Mouse (Mus musculus) midbrain, embryonic 14.5 days (tissue): ENCODE data around the gene Pde4d. TPM values are rescaled to one million over a fixed set of nuclear protein-coding genes. Genes with fewer than 3 reads are reported as not detected.

Experiments used
- ATAC-seq: fragments of 200-750 bp; cut with Nextera tagmentation; 2 replicates; pipeline ENCODE4 v1.8.0; 2017; ENCODE audit warnings: moderate number of reproducible peaks, moderate library complexity; ENCODE audit not compliant: low FRiP score, low TSS enrichment
- DNase-seq: peaks from one replicate; pipeline ENCODE4 v3.0.0-alpha.2; 2015
- H3K27ac ChIP-seq: fragments of 300-500 bp; sonication (generic); replicated peaks from 2 replicates; pipeline ENCODE4 v1.5.1; 2014; ENCODE audit warnings: mild to moderate bottlenecking, low read depth, low read length, moderate library complexity
- H3K27me3 ChIP-seq: fragments of 300-500 bp; sonication (generic); 2 replicates; pipeline ENCODE4 v1.6.1; 2014; ENCODE audit warnings: low read length, control low read depth, mixed read lengths; ENCODE audit not compliant: control insufficient read depth, insufficient read depth
- H3K36me3 ChIP-seq: fragments of 300-500 bp; sonication (generic); 2 replicates; pipeline ENCODE4 v1.6.1; 2014; ENCODE audit warnings: low read length, control low read depth; ENCODE audit not compliant: control insufficient read depth, insufficient read depth
- H3K4me1 ChIP-seq: fragments of 300-500 bp; sonication (generic); 2 replicates; pipeline ENCODE4 v1.6.1; 2014; ENCODE audit warnings: mild to moderate bottlenecking, antibody characterized with exemption, low read length, control low read depth; ENCODE audit not compliant: control insufficient read depth, insufficient read depth
- H3K4me2 ChIP-seq: fragments of 300-500 bp; sonication (generic); 2 replicates; pipeline ENCODE4 v1.6.1; 2014; ENCODE audit warnings: mild to moderate bottlenecking, low read length, moderate library complexity
- H3K4me3 ChIP-seq: fragments of 300-500 bp; sonication (generic); replicated peaks from 2 replicates; pipeline ENCODE4 v1.5.1; 2014; ENCODE audit warnings: low read depth, low read length
- H3K9ac ChIP-seq: fragments of 300-500 bp; sonication (generic); replicated peaks from 2 replicates; pipeline ENCODE4 v1.6.1; 2014; ENCODE audit warnings: mild to moderate bottlenecking, low read length, moderate library complexity
- H3K9me3 ChIP-seq: fragments of 300-500 bp; sonication (generic); 2 replicates; pipeline ENCODE4 v1.6.1; 2016; ENCODE audit warnings: low read length, control low read depth, mixed read lengths; ENCODE audit not compliant: control insufficient read depth
- WGBS: fragments of 180-500 bp; shearing (Covaris S2); extraction: QIAGEN DNeasy Blood & Tissue Kit; methylation state at CpG from one replicate; pipeline ENCODE4 v1.1.7; 2014; 5-methylcytosine and 5-hydroxymethylcytosine counted together
- polyA plus RNA-seq: library from polyadenylated mRNA; unstranded; fragments of >200 nt; fragmentation: Nextera tagmentation; extraction: Ambion mirVana; gene quantifications from 2 replicates; pipeline ENCODE4 v1.2.1, GENCODE M21; 2014

Pde4d gene
- polyA plus RNA-seq, 1 experiment from 2014 or later: 27.1 TPM

- Histone ChIP-seq H3K9me3 (no peaks in the 10 kb centered on the region), H3K4me1 (no peaks in the 10 kb centered on the region), H3K27me3 (no peaks in the 10 kb centered on the region), H3K4me3 (no peak overlapping the region), H3K9ac (no peak overlapping the region), H3K4me2 (no peak overlapping the region), H3K36me3 (no peaks in the 10 kb centered on the region), H3K27ac (no peak overlapping the region)
- ATAC-seq: no peak
- DNase-seq: no peak
- WGBS: 78% methylated on average over 2 of the region's 2 CpGs
Observed at GRCm38 (mm10) chr13:108937272-108937671, 487.5 kb downstream of the Pde4d start.

- no peak overlapping the region for H3K9ac ChIP-seq
- H3K9me3 ChIP-seq: no peaks in the 10 kb centered on the region
- no peak for ATAC-seq
- no peak overlapping the region for H3K27ac ChIP-seq
- no peak for DNase-seq
- H3K4me1 ChIP-seq: no peaks in the 10 kb centered on the region
- H3K27me3 ChIP-seq: no peaks in the 10 kb centered on the region
- no peaks in the 10 kb centered on the region for H3K36me3 ChIP-seq
- H3K4me2 ChIP-seq: no peak overlapping the region
- no peak overlapping the region for H3K4me3 ChIP-seq
- WGBS: 92% methylated on average over 1 of the region's 1 CpGs
Observed at GRCm38 (mm10) chr13:108952911-108953310, 503.2 kb downstream of the Pde4d start.

GRCm38 (mm10) chr13:108956059-108956458, 506.3 kb downstream of the Pde4d start:
- Histone ChIP-seq H3K27ac (no peak overlapping the region), H3K4me1 (no peaks in the 10 kb centered on the region), H3K9me3 (no peaks in the 10 kb centered on the region), H3K27me3 (no peaks in the 10 kb centered on the region), H3K4me2 (no peak overlapping the region), H3K9ac (no peak overlapping the region), H3K36me3 (no peaks in the 10 kb centered on the region), H3K4me3 (no peak overlapping the region)
- DNase-seq: no peak
- WGBS: 85% methylated on average over 4 of the region's 4 CpGs
- ATAC-seq: no peak

- H3K9me3 ChIP-seq: no peaks in the 10 kb centered on the region
- no peak overlapping the region for H3K4me3 ChIP-seq
- no peak overlapping the region for H3K9ac ChIP-seq
- DNase-seq (no peak), ATAC-seq (no peak)
- H3K27ac ChIP-seq: no peak overlapping the region
- H3K36me3 ChIP-seq: no peaks in the 10 kb centered on the region
- WGBS: 90% methylated on average over 2 of the region's 2 CpGs
- H3K27me3 ChIP-seq: no peaks in the 10 kb centered on the region
- H3K4me2 ChIP-seq: no peak overlapping the region
- H3K4me1 ChIP-seq: no peaks in the 10 kb centered on the region
Observed at GRCm38 (mm10) chr13:108964056-108964455, 514.3 kb downstream of the Pde4d start.

- H3K27me3 ChIP-seq: no peaks in the 10 kb centered on the region
- H3K36me3 ChIP-seq: no peaks in the 10 kb centered on the region
- no peak overlapping the region for H3K4me3 ChIP-seq
- no peaks in the 10 kb centered on the region for H3K4me1 ChIP-seq
- ATAC-seq: no peak
- H3K9me3 ChIP-seq: no peaks in the 10 kb centered on the region
- H3K4me2 ChIP-seq: no peak overlapping the region
- no peak overlapping the region for H3K9ac ChIP-seq
- no peak overlapping the region for H3K27ac ChIP-seq
- no peak for DNase-seq
- 94% methylated on average over 1 of the region's 1 CpGs for WGBS
Observed at GRCm38 (mm10) chr13:108981144-108981543, 531.4 kb downstream of the Pde4d start.

- DNase-seq: peak; percentile 41
- WGBS: 10% methylated on average over 2 of the region's 2 CpGs
- peak; percentile 70 for ATAC-seq
Observed at GRCm38 (mm10) chr13:108998739-108999138, 549.0 kb downstream of the Pde4d start.

GRCm38 (mm10) chr13:109024703-109025102, 575.0 kb downstream of the Pde4d start:
- WGBS: 58% methylated on average over 1 of the region's 1 CpGs
- DNase-seq: peak; percentile 28

More at GRCm38 (mm10) chr13:108998739-108999138, 549.0 kb downstream of the Pde4d start:
- H3K27me3 ChIP-seq: no peaks in the 10 kb centered on the region
- H3K4me3 ChIP-seq: no peak overlapping the region
- no peaks in the 10 kb centered on the region for H3K9me3 ChIP-seq
- no peak overlapping the region for H3K27ac ChIP-seq
- H3K36me3 ChIP-seq: no peaks in the 10 kb centered on the region
- no peak overlapping the region for H3K9ac ChIP-seq
- no peak overlapping the region for H3K4me2 ChIP-seq
- no peaks in the 10 kb centered on the region for H3K4me1 ChIP-seq

GRCm38 (mm10) chr13:109047126-109047525, 597.4 kb downstream of the Pde4d start:
- Histone ChIP-seq H3K4me2 (no peak overlapping the region), H3K4me1 (no peaks in the 10 kb centered on the region), H3K4me3 (no peak overlapping the region), H3K9me3 (no peaks in the 10 kb centered on the region), H3K27ac (no peak overlapping the region), H3K27me3 (no peaks in the 10 kb centered on the region), H3K36me3 (no peaks in the 10 kb centered on the region), H3K9ac (no peak overlapping the region)
- WGBS: 52% methylated on average over 7 of the region's 7 CpGs
- DNase-seq (no peak), ATAC-seq (no peak)

More at GRCm38 (mm10) chr13:109024703-109025102, 575.0 kb downstream of the Pde4d start:
- no peaks in the 10 kb centered on the region for H3K36me3 ChIP-seq
- H3K4me1 ChIP-seq: no peaks in the 10 kb centered on the region
- no peak for ATAC-seq
- no peak overlapping the region for H3K9ac ChIP-seq
- no peaks in the 10 kb centered on the region for H3K27me3 ChIP-seq
- H3K27ac ChIP-seq: no peak overlapping the region
- no peaks in the 10 kb centered on the region for H3K9me3 ChIP-seq
- no peak overlapping the region for H3K4me3 ChIP-seq
- no peak overlapping the region for H3K4me2 ChIP-seq

GRCm38 (mm10) chr13:109052805-109053204, 603.1 kb downstream of the Pde4d start:
- H3K9ac ChIP-seq: 0 out of 2 replicates have a peak overlapping the region, but pooled peaks have one; percentile 18
- WGBS: 62% methylated on average over 2 of the region's 2 CpGs
- H3K4me3 ChIP-seq: no peak overlapping the region
- DNase-seq: no peak
- H3K36me3 ChIP-seq: no peaks in the 10 kb centered on the region
- peaks cover 3% of the 10 kb centered on the region; the same call in 1 of the 2 replicates for H3K4me1 ChIP-seq
- no peaks in the 10 kb centered on the region for H3K27me3 ChIP-seq
- peak overlapping the region; percentile 68 for H3K27ac ChIP-seq
- no peaks in the 10 kb centered on the region for H3K9me3 ChIP-seq
- peak overlapping the region; percentile 32 for H3K4me2 ChIP-seq
- ATAC-seq: peak; percentile 25; the same call in 1 of the 2 replicates
